Mouse (Mus musculus): Measurements from ENCODE around the gene Map3k10. TPM values are rescaled to one million over a fixed set of nuclear protein-coding genes. Genes with fewer than 3 reads are reported as not detected.
A peak's percentile ranks its signal among the peaks of the same experiment; 100 is the strongest.

Map3k10 gene
- total RNA-seq, 2 experiments from 2014 or later, result 6.7 TPM; not detected in 1

DNA sequence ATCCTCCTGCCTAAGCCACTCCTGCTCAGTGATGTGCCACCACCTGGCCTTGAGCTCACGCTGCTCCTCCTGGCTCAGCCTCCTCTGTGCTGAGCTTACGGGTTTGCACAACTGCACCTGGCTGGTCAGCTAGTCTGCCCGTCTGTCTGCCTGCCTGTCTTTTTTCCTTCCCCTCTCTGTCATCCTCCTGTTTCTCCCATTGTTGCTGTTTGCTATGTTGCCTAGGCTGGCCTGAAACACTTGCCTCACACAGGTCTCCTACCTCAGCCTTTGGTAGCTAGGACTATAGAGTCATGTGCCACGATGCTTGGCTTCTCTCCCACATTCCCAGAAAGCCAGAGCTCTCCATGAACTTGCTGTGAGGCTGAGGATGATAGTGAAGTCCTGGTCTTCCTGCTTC, 61.5 kb downstream of the Map3k10 start:
- no peak for ATAC-seq (replicated peaks; ENCODE audit: low FRiP score, poor library complexity, severe bottlenecking)

DNA sequence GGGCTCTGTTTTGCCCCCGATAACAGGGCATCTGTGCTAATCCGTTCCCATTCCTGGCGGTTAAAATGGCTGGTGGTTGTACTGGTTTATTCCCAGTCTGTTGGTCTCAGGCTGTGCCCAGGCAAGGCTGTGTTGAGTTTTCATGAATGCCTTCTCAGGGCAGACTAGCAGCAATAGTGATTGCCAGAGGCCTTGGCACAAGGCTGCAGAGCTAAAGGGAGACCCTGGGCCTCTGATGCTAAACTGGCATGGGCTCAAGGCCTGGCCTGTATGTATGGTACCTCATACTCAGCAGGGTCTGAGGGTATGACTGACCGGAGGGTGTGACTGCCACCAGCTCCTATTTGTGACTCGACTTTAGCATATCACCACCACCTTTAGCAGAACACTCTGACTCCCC, 63.5 kb downstream of the Map3k10 start:
- ATAC-seq (replicated peaks; ENCODE audit: low FRiP score, poor library complexity, severe bottlenecking), result no peak

DNA sequence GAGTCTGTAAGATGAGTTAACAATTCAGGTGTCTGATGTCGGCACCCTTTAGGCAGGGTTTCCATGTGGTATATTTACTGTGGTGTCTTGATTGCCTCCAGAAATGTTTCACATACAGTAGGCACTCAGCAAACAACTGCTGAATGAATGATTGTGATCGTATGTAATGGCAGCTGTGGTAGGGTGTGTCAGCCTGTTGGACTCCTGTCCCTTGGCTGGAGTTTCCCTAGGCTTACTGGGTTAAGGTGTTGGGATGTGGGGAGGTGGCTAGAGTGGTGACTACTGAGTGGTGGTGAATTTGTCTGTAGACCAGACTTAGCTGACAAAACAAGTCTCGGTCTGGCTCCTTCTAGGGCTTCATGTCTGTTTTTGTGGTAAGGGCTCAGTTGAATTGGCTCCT, 64.0 kb downstream of the Map3k10 start:
- no peak for ATAC-seq (replicated peaks; ENCODE audit: low FRiP score, poor library complexity, severe bottlenecking)

DNA sequence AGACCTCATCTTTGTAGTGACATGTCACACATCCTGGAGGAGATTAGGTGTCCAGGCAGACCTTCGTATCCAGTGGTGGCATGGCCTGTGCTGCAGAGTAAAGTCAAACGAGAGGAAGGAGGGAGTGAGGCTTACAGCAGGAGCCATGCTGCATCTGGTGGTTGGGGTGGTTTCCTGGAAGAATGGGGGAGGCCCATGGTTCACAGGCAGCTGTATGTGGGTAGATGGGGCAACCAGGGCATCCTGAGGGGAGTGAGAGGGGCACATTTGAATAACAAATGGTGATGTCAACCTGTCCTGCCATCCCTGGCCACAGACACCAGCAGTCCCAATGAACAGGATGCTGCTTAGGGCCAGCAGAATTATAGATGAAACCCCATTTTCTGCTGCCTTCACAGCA, 64.7 kb downstream of the Map3k10 start:
- ATAC-seq (replicated peaks; ENCODE audit: low FRiP score, poor library complexity, severe bottlenecking), result no peak

DNA sequence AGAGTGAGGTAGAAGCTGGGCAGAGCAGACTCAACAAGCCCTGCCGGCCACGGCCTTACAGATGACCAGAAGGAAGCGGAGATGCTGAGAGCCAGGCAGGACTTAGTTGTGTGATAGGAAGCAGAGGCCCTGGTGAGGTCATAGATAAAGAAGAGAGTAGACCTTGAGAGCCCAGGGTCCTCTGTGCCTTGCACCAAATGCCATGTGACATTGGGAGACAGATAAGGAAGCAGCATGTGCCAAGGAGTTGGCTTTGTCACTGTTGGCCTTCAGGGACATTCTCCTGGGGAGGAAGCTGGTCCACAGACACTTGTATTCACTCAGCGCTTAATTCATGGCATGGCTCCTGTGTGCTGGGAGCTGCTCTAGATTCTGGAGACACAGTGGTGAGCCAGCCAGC, 65.1 kb downstream of the Map3k10 start:
- 0 out of 2 replicates have a peak, but pooled peaks have one; percentile 35 for ATAC-seq (replicated peaks; ENCODE audit: low FRiP score, poor library complexity, severe bottlenecking)

DNA sequence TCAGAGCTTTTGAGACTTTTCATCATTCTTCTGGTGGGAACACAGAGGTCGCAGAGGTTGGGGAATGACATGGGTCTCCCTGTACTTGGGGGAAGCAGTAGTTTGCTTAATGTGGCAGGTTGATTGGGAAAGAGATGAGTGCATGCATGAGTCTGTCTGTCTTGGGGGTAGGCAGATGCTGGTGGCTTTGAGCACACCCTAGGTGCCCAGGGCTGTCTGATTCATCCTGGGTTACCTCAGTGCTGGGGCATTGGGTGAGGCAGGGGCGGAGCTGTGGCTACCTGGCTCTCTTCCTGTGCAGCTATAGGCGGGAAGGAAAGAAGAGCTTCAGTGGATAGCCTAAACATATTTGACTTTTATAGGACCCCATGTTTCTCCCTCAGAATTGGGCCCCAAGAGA, 66.3 kb downstream of the Map3k10 start:
- no peak for ATAC-seq (replicated peaks; ENCODE audit: low FRiP score, poor library complexity, severe bottlenecking)

DNA sequence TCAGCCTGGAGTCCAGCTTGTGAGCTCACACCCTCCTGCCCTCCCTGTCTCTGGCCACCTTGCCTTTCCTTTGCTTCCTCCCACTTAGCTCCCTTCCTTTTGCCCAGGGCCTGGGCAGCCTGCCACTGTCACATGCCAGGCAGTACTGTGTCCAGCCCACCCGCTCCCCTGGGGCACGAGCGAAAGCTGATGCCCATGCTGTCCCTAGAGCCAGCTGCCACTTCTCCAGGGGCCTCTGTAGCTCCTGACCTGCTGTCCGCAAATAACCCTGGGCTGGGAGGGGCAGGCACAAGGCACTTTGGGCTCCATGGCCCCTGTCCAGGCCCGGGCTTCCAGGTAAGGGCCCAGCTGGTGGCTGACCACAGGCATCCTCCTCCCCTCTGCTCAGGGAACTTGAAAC, 66.8 kb downstream of the Map3k10 start:
- ATAC-seq (replicated peaks; ENCODE audit: low FRiP score, poor library complexity, severe bottlenecking), result no peak

DNA sequence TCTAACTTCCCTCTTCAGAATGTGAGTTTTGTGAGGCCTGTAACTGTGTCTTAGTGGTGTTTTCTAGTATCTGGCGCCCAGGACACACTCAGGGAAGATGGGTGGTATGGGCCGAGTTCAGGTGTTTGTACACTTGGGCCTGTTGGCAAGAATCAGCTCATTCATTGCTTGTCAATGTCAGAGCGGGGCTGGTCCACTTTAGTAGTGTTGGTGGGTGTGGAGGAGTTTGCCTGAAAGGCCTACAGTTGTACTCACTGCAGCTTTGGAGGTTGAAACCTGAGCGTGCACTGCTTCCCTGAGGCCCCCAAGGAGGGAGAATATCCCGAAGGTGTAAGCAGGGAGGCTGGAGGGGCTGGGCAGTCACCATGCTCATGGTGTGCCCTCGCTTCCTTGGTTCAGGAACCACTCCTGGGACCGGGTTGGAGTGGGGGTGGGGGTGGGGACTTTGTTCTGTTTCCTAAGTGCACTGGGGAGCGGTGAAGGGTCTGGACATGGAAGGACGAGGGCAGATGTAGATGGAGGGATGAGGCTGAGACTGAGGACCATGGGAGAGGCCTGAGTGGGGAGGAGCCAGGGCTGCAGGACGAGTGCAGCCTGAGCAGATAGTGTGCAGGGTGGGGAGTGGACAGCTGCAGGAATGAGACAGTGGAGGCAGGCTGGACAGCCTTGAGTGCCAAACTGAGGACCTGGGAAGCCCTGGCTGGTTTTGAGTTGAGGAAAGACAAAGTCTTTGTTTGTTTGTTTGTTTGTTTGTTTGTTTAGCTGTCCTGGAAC, 67.7 kb downstream of the Map3k10 start:
- no peak for ATAC-seq (replicated peaks; ENCODE audit: low FRiP score, poor library complexity, severe bottlenecking)

Other genes starting within 250 kb of the Map3k10 start
- not detected in 2 replicates for gene Sptbn4, start 226.9 kb downstream of the Map3k10 start, total RNA-seq (2015; ENCODE audit: low replicate concordance)
- gene Sptbn4, start 226.9 kb downstream of the Map3k10 start, total RNA-seq (2017; ENCODE audit: low replicate concordance), result 0.08 and 0.13 TPM in 2 replicates
- 538 and 642 TPM in 2 replicates for gene Blvrb, start 226.6 kb downstream of the Map3k10 start, total RNA-seq (2015; ENCODE audit: low replicate concordance)
- 484 and 602 TPM in 2 replicates for gene Blvrb, start 226.6 kb downstream of the Map3k10 start, total RNA-seq (2017; ENCODE audit: low replicate concordance)
- gene Sertad3, start 200.8 kb downstream of the Map3k10 start, total RNA-seq (2015; ENCODE audit: low replicate concordance), result 9.0 and 9.2 TPM in 2 replicates
- gene Sertad3, start 200.8 kb downstream of the Map3k10 start, total RNA-seq (2017; ENCODE audit: low replicate concordance), result 14.8 and 19.6 TPM in 2 replicates
- 1.7 and 6.8 TPM in 2 replicates for gene Sertad1, start 187.7 kb downstream of the Map3k10 start, total RNA-seq (2015; ENCODE audit: low replicate concordance)
- 5.5 and 7.0 TPM in 2 replicates for gene Sertad1, start 187.7 kb downstream of the Map3k10 start, total RNA-seq (2017; ENCODE audit: low replicate concordance)
- 0.36 and 0.42 TPM in 2 replicates for gene Prx, start 175.3 kb downstream of the Map3k10 start, total RNA-seq (2015; ENCODE audit: low replicate concordance)
- gene Prx, start 175.3 kb downstream of the Map3k10 start, total RNA-seq (2017; ENCODE audit: low replicate concordance), result 1.4 and 5.1 TPM in 2 replicates
- not detected in 2 replicates for gene Hipk4, start 151.3 kb downstream of the Map3k10 start, total RNA-seq (2015; ENCODE audit: low replicate concordance)
- not detected in 2 replicates for gene Hipk4, start 151.3 kb downstream of the Map3k10 start, total RNA-seq (2017; ENCODE audit: low replicate concordance)
- gene Pld3, start 121.4 kb downstream of the Map3k10 start, total RNA-seq (2015; ENCODE audit: low replicate concordance), result 43.2 and 88.0 TPM in 2 replicates
- gene Pld3, start 121.4 kb downstream of the Map3k10 start, total RNA-seq (2017; ENCODE audit: low replicate concordance), result 19.1 and 26.3 TPM in 2 replicates
- gene 2310022A10Rik, start 121.4 kb downstream of the Map3k10 start, total RNA-seq (2015; ENCODE audit: low replicate concordance), result 11.2 and 18.9 TPM in 2 replicates
- gene 2310022A10Rik, start 121.4 kb downstream of the Map3k10 start, total RNA-seq (2017; ENCODE audit: low replicate concordance), result 1.6 and 6.8 TPM in 2 replicates
- gene Akt2, start 83.0 kb downstream of the Map3k10 start, total RNA-seq (2015; ENCODE audit: low replicate concordance), result 28.5 and 59.9 TPM in 2 replicates
- 25.1 and 48.1 TPM in 2 replicates for gene Akt2, start 83.0 kb downstream of the Map3k10 start, total RNA-seq (2017; ENCODE audit: low replicate concordance)
- gene Ttc9b, start 20.7 kb downstream of the Map3k10 start, total RNA-seq (2015; ENCODE audit: low replicate concordance), result not detected in 2 replicates
- gene Ttc9b, start 20.7 kb downstream of the Map3k10 start, total RNA-seq (2017; ENCODE audit: low replicate concordance), result not detected in 2 replicates
- gene Zfp607b, start 14.7 kb upstream of the Map3k10 start, total RNA-seq (2015; ENCODE audit: low replicate concordance), result not detected in 2 replicates
- 1.7 TPM in 1 of 2 replicates, not detected in the other for gene Zfp607b, start 14.7 kb upstream of the Map3k10 start, total RNA-seq (2017; ENCODE audit: low replicate concordance)
- gene Zfp60, start 56.8 kb upstream of the Map3k10 start, total RNA-seq (2015; ENCODE audit: low replicate concordance), result 0.36 and 6.3 TPM in 2 replicates
- gene Zfp60, start 56.8 kb upstream of the Map3k10 start, total RNA-seq (2017; ENCODE audit: low replicate concordance), result 0.39 and 2.8 TPM in 2 replicates
- 4.0 and 4.2 TPM in 2 replicates for gene Zfp626, start 132.6 kb upstream of the Map3k10 start, total RNA-seq (2015; ENCODE audit: low replicate concordance)
- gene Zfp626, start 132.6 kb upstream of the Map3k10 start, total RNA-seq (2017; ENCODE audit: low replicate concordance), result 2.1 and 3.0 TPM in 2 replicates
- gene Zfp59, start 164.0 kb upstream of the Map3k10 start, total RNA-seq (2015; ENCODE audit: low replicate concordance), result 1.4 TPM in 1 of 2 replicates, not detected in the other
- gene Zfp59, start 164.0 kb upstream of the Map3k10 start, total RNA-seq (2017; ENCODE audit: low replicate concordance), result 0.61 and 1.2 TPM in 2 replicates
- gene Zfp607a, start 182.9 kb upstream of the Map3k10 start, total RNA-seq (2015; ENCODE audit: low replicate concordance), result 0.72 and 2.5 TPM in 2 replicates
- 0.51 and 2.2 TPM in 2 replicates for gene Zfp607a, start 182.9 kb upstream of the Map3k10 start, total RNA-seq (2017; ENCODE audit: low replicate concordance)